Mouse (Mus musculus): ENCODE measurements around the gene Stab1. TPM values are rescaled to one million over a fixed set of nuclear protein-coding genes. Genes with fewer than 3 reads are reported as not detected.
A peak's percentile ranks its signal among the peaks of the same experiment; 100 is the strongest.

Stab1 gene
- polyA plus RNA-seq, 1 experiment from 2014 or later, result 49.5 TPM

DNA sequence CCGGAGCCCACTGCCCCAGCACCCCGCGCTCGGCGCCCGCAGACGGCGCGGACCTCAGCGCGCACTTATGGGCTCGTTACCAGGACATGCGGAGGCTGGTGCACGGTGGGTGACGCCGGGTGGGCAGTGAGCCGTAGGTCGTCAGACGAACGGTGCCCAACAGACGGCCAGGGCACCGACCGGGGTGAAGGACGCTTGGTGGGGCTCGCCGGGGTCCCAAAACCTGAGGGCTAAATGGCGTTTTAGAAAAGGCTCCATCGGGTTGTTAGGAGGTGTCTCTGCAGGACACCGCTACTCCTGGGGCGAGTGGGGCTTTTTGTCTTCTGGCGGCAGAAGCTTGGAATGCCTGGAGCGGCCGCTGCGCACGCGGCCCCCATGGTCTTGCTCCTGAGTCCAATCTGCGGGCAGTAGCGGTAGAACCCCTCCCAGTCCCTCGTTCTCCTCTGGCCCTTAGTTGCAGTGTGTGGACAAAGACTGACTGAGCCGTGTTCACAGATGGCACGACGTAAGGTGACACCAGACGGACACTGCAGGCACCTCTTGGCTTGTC lies 37.1 kb downstream of the Stab1 start:
- WGBS, result under 1% methylated on average over 43 of the region's 43 CpGs
- Histone ChIP-seq H3K27ac (replicated peaks) (peak overlapping the region; percentile 80), H3K4me3 (peak overlapping the region; percentile 97), H3K9ac (peak overlapping the region; percentile 97), H3K9me3 (no peaks in the 10 kb centered on the region), H3K4me2 (peak overlapping the region; percentile 85), H3K36me3 (peaks cover 40% of the 10 kb centered on the region), H3K27me3 (replicated peaks) (no peaks in the 10 kb centered on the region), H3K4me1 (peaks cover 59% of the 10 kb centered on the region)
- ATAC-seq (ENCODE audit: extremely low read depth, insufficient number of reproducible peaks, low FRiP score, low TSS enrichment), result no peak

GRCm38 (mm10) chr14:31130236-31131220 lies 37.9 kb downstream of the Stab1 start, which contains the start of gene Nt5dc2:
Gene Nt5dc2, plus strand, starts transcription at chr14:31131053.
- Histone ChIP-seq H3K4me3 (peak within 1 kb of the TSS; percentile 97), H3K9ac (peak within 1 kb of the TSS; percentile 97), H3K27ac (replicated peaks) (peak within 1 kb of the TSS; percentile 89), H3K9me3 (no peaks in the 10 kb centered on the region), H3K4me1 (peaks cover 67% of the 10 kb centered on the region), H3K27me3 (replicated peaks) (no peaks in the 10 kb centered on the region), H3K4me2 (peak within 1 kb of the TSS; percentile 85), H3K36me3 (peaks cover 32% of the 10 kb centered on the region)
- 4% methylated on average over 51 of the region's 63 CpGs for WGBS
- ATAC-seq (ENCODE audit: extremely low read depth, insufficient number of reproducible peaks, low FRiP score, low TSS enrichment), result peak; percentile 81

GRCm38 (mm10) chr14:31129326-31130235 lies 38.9 kb downstream of the Stab1 start:
- Histone ChIP-seq H3K36me3 (peaks cover 26% of the 10 kb centered on the region), H3K9ac (peak overlapping the region; percentile 97), H3K27me3 (replicated peaks) (no peaks in the 10 kb centered on the region), H3K4me3 (peak overlapping the region; percentile 97), H3K27ac (replicated peaks) (peak overlapping the region; percentile 89), H3K4me2 (peak overlapping the region; percentile 85), H3K9me3 (no peaks in the 10 kb centered on the region), H3K4me1 (peaks cover 77% of the 10 kb centered on the region)
- no peak for ATAC-seq (ENCODE audit: extremely low read depth, insufficient number of reproducible peaks, low FRiP score, low TSS enrichment)
- WGBS, result 63% methylated on average over 15 of the region's 15 CpGs

DNA sequence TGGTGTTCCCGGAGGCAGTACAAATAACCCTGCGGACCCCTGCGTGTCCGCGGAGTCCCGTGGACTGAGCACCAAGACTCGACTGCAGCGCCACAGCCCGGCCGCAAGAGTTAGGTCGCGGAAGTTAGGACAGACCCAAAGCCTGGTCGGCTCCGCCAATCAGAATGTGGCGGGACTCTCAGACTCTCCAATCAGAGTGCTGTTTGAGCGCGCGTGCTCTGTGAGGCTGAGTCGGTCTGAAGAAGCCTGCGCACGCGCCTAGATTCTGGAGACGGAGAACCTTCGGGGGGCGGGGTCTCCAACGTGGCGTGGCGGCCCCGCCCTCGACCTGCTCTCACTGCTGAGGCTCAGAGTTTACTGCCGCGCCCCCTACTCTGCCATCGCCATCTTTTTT lies 39.6 kb downstream of the Stab1 start, which contains the start of gene Smim4:
TSS of gene Smim4 (minus strand) at position 131 of the 394 bp plus-strand sequence.
- Histone ChIP-seq H3K4me1 (peaks cover 73% of the 10 kb centered on the region), H3K27me3 (replicated peaks) (no peaks in the 10 kb centered on the region), H3K9me3 (no peaks in the 10 kb centered on the region), H3K4me3 (peak within 1 kb of the TSS; percentile 68), H3K36me3 (peaks cover 25% of the 10 kb centered on the region), H3K9ac (peak within 1 kb of the TSS; percentile 87), H3K4me2 (peak within 1 kb of the TSS; percentile 85), H3K27ac (replicated peaks) (peak within 1 kb of the TSS; percentile 94)
- under 1% methylated on average over 33 of the region's 33 CpGs for WGBS
- ATAC-seq (ENCODE audit: extremely low read depth, insufficient number of reproducible peaks, low FRiP score, low TSS enrichment), result peak; percentile 90

GRCm38 (mm10) chr14:31128101-31128825 lies 40.2 kb downstream of the Stab1 start:
- WGBS, result under 1% methylated on average over 23 of the region's 23 CpGs

DNA sequence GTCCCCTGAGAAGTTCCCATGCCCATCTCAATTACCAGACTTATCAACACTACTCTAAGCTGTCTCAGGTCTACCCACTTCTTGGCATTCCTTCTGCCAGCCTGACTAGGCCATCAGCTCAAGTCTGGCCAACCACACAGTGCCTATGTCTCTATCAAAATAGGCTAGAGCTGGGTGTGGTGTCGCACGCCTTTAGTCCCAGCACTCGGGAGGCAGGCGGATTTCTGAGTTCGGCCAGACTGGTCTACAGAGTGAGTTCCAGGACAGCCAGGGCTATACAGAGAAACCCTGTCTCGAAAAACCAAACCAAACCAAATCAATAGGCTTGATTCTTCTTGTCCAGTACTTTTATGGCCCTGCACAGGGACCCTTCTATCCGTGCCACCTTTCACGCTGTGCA lies 41.6 kb downstream of the Stab1 start:
- no peaks in the 10 kb centered on the region for H3K9me3 ChIP-seq
- ATAC-seq (ENCODE audit: extremely low read depth, insufficient number of reproducible peaks, low FRiP score, low TSS enrichment), result no peak
- 86% methylated on average over 8 of the region's 8 CpGs for WGBS
- no peaks in the 10 kb centered on the region for H3K27me3 ChIP-seq (replicated peaks)
- H3K36me3 ChIP-seq, result peaks cover 38% of the 10 kb centered on the region
- no peak overlapping the region for H3K27ac ChIP-seq (replicated peaks)
- H3K4me1 ChIP-seq, result peaks cover 53% of the 10 kb centered on the region
- 0 out of 2 replicates have a peak overlapping the region, but pooled peaks have one; percentile 33 for H3K9ac ChIP-seq
- peak overlapping the region; percentile 62 for H3K4me2 ChIP-seq
- H3K4me3 ChIP-seq, result peak overlapping the region; percentile 29; the same call in 1 of the 2 replicates

More at GRCm38 (mm10) chr14:31128101-31128825, 40.2 kb downstream of the Stab1 start:
- Histone ChIP-seq H3K4me3 (peak overlapping the region; percentile 68), H3K27ac (replicated peaks) (peak overlapping the region; percentile 94), H3K9me3 (no peaks in the 10 kb centered on the region), H3K36me3 (peaks cover 25% of the 10 kb centered on the region), H3K4me2 (peak overlapping the region; percentile 77), H3K27me3 (replicated peaks) (no peaks in the 10 kb centered on the region), H3K4me1 (peaks cover 67% of the 10 kb centered on the region), H3K9ac (peak overlapping the region; percentile 87)
- no peak for ATAC-seq (ENCODE audit: extremely low read depth, insufficient number of reproducible peaks, low FRiP score, low TSS enrichment)

DNA sequence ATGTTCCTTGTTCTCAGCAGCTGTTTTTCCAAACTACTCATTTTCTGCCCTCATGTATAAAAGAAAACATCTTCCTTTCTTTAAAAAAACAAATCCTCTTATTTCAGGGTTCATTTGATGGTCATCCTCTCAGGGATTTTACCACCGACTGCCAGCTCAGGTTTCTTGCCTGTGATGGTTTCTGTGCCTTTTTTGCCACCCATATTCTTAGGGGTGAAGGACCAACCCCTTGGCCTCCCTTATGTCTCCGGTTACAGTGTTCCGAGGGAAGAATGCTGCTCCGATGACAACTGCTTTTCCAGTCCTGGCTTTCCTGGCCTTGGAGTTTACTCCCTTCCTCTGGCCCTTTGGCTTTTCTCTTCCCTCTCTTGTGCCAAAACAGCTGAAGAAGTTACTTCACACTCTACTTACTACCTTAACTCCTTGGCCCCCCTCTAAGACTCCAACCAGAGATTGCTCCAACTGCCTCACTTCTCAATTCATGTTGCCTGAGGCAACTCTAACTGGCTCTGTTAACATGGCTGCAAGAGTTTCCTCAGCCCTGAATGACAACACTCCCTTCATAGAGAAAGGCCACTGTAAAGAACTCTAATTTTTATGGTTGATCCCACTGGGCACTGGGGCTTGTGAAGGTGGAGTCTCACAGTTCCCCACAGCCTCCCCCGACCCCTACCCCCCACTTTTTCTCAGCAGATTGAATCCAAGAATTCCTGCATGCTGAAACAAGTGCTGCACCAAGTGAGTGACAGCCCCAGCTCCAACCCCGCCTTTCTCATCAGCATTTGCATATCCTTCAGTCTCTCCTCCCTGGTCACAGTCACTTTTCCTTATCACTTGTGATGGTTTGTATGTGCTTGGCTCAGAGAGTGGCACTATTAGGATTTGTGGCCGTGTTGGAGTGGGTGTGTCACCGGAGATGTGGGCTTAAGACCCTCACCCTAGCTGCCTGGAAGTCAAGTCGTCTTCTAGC lies 43.0 kb downstream of the Stab1 start:
- no peak for ATAC-seq (ENCODE audit: extremely low read depth, insufficient number of reproducible peaks, low FRiP score, low TSS enrichment)
- Histone ChIP-seq H3K27me3 (replicated peaks) (no peaks in the 10 kb centered on the region), H3K4me2 (peak overlapping the region; percentile 10), H3K36me3 (peaks cover 48% of the 10 kb centered on the region), H3K9me3 (no peaks in the 10 kb centered on the region), H3K9ac (peak overlapping the region; percentile 34), H3K4me3 (no peak overlapping the region), H3K27ac (replicated peaks) (peak overlapping the region; percentile 54), H3K4me1 (peaks cover 48% of the 10 kb centered on the region)
- 51% methylated on average over 9 of the region's 9 CpGs for WGBS

- Histone ChIP-seq H3K27me3 (replicated peaks) (no peaks in the 10 kb centered on the region), H3K36me3 (peaks cover 74% of the 10 kb centered on the region), H3K9me3 (no peaks in the 10 kb centered on the region), H3K27ac (replicated peaks) (no peak overlapping the region), H3K9ac (no peak overlapping the region), H3K4me1 (peaks cover 22% of the 10 kb centered on the region), H3K4me2 (no peak overlapping the region), H3K4me3 (no peak overlapping the region)
- ATAC-seq (ENCODE audit: extremely low read depth, insufficient number of reproducible peaks, low FRiP score, low TSS enrichment), result no peak
- WGBS, result 67% methylated on average over 2 of the region's 2 CpGs
Observed at GRCm38 (mm10) chr14:31115522-31115921, 52.9 kb downstream of the Stab1 start.

DNA sequence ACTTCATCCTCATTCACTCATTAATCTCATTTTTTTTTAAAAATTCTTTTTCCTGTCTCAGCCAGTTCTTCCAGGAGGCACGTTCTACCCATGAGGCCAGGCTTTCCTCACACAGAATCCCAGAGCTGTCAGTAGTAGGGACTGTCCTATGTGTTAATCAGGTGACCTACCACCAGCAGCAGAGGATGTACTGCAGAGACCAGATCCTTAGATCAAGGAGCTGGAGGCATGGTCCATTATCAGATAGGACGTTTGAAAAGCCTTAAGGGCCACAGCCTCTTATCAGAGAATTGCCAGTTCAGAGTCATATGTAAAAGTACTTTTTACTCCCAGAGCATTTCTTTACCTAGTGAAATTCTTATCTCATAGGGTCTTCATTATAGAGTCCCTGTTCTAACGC lies 54.4 kb downstream of the Stab1 start:
- peaks cover 25% of the 10 kb centered on the region for H3K4me1 ChIP-seq
- H3K27me3 ChIP-seq (replicated peaks), result no peaks in the 10 kb centered on the region
- no peak overlapping the region for H3K27ac ChIP-seq (replicated peaks)
- H3K9me3 ChIP-seq, result no peaks in the 10 kb centered on the region
- peaks cover 78% of the 10 kb centered on the region for H3K36me3 ChIP-seq
- H3K4me3 ChIP-seq, result no peak overlapping the region
- no peak overlapping the region for H3K4me2 ChIP-seq
- no peak overlapping the region for H3K9ac ChIP-seq
- ATAC-seq (ENCODE audit: extremely low read depth, insufficient number of reproducible peaks, low FRiP score, low TSS enrichment), result no peak
- 49% methylated on average over 3 of the region's 3 CpGs for WGBS
